Mouse (Mus musculus) kidney, adult 10 weeks (tissue): Measurements from ENCODE around the gene Atf6. TPM values are rescaled to one million over a fixed set of nuclear protein-coding genes. Genes with fewer than 3 reads are reported as not detected.

Experiments used
- polyA plus RNA-seq: library from polyadenylated mRNA; stranded (reverse); fragments of 350-450 nt; fragmentation: Illumina TruSeq; extraction: RNeasy Lipid Tissue Mini Kit (QIAGEN cat#74804); gene quantifications from one replicate; pipeline ENCODE4 v1.2.3, GENCODE M21; 2014; ENCODE audit warnings: low read depth, low replicate concordance

Atf6 gene
- 38.4 TPM for polyA plus RNA-seq

DNA sequence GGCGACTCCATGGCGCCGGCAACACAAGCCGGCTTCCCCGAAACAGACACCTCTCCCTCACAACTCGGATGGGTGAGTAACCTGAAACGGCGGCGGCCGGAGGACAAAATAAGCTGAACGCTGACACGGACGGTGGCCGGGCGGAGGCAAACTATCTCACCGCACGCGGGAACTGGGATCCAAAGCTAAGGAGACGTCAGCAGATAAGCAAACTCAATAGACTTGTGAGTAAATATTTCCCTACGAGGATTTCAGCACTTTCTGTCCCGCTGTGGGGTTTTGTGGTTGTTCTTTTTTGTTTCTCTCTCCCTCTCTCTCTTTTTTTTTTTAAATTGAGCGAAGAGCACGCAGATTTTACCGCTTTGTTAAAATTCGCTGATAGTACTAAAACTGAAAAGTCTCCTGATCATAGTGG, at the start of gene Atf6:
TSS of gene Atf6 (minus strand) at position 81 of the 415 bp plus-strand sequence.

DNA sequence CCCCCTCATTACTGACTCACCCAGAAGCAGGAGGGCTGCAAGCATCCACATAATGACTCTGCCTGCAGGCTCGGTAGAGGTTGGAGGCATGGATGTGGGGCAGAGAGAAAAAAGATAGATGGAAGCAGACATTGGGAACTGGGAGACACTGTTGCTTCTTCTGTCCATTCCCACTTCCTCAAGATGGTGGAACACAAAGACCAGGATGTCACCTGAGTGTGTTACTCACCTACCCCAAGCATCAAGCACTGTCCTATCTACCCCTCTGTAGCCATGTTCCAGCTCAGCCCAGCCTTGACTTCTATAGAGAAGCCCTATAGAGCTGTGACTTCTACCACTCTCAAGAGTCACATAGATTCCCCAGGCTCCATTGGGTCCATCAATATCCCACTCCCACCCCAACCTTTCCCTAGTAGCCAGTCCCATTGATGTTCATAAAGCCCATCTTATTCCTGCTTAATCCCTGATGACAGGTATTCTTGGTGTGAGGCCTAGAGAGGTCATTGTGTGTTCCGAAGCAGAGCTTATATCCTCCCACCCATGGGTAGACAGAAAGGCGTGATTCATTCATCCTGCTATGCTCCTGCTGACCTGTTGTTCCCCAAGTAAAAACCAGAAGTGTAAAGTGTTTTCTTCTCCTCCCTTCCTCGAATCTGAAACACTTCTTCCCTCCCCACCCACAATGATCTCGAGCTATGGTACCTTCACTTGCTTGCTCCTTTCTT, 45.5 kb upstream of the Atf6 start, which contains the start of gene Fcrlb:
TSS of gene Fcrlb (minus strand) at position 51 of the 725 bp plus-strand sequence.

DNA sequence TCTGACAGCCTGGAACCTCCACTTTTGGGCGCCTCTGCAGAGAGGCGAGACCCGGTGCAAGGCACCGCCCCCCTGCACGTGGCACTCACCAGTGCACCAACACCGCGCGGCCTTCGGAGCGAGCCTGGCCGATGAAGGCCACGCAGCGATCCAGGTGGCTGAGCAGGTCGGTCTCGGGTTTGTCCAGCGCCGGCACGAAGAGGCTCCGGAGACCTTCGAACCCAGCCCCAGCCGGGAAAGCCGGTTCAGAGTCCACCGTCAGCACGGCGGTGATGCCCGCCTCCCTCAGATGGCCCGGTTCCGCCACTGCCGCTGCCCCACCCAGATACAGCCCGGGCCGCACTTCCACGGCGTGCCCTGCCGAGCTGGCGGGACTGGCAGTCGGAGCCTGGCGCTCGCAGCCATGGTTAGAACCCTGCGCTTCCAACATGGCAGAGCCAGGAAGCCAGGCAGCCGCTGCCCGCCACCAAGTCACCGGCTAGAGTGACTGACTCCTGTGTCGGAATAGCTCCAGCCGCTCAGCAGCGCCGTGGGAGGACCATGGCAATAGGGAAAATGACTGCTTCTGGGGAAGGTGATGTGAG, 17.5 kb upstream of the Atf6 start, which contains the start of the genes Gm26620 and Dusp12:
TSS of gene Gm26620 (plus strand) at position 88 of the 584 bp plus-strand sequence.
TSS of gene Dusp12 (minus strand) at position 563 of the 584 bp plus-strand sequence.

Other genes with a start within 250 kb of the Atf6 start
- 0.49 TPM for gene Olfml2b, start 223.2 kb downstream of the Atf6 start, polyA plus RNA-seq
- 1.9 TPM for gene Gm26620, start 17.3 kb upstream of the Atf6 start, polyA plus RNA-seq
- 27.6 TPM for gene Dusp12, start 17.8 kb upstream of the Atf6 start, polyA plus RNA-seq
- gene Fcrlb, start 45.2 kb upstream of the Atf6 start, polyA plus RNA-seq = not detected
- not detected for gene Fcrla, start 59.8 kb upstream of the Atf6 start, polyA plus RNA-seq
- gene Fcgr2b, start 108.8 kb upstream of the Atf6 start, polyA plus RNA-seq = 108 TPM
- gene Fcgr4, start 151.1 kb upstream of the Atf6 start, polyA plus RNA-seq = 3.2 TPM
- 3.4 TPM for gene Fcgr3, start 197.2 kb upstream of the Atf6 start, polyA plus RNA-seq
- gene Cfap126, start 246.1 kb upstream of the Atf6 start, polyA plus RNA-seq = 3.7 TPM